Mouse (Mus musculus) C2C12 (cell line): ENCODE results near the gene Pramel6. TPM values are rescaled to one million over a fixed set of nuclear protein-coding genes. Genes with fewer than 3 reads are reported as not detected.

Experiments used
- H3K27me3 ChIP-seq: one replicate; pipeline ENCODE4 v1.6.1; 2011; ENCODE audit not compliant: control insufficient read depth, insufficient read depth, insufficient read length
- H3K36me3 ChIP-seq: one replicate; pipeline ENCODE4 v1.6.1; 2011; ENCODE audit not compliant: control insufficient read depth, insufficient read depth
- H3K4me3 ChIP-seq: one replicate; pipeline ENCODE4 v1.5.1; 2011; ENCODE audit warnings: mild to moderate bottlenecking, control low read depth; ENCODE audit not compliant: poor library complexity, insufficient read depth, severe bottlenecking
- H3K79me2 ChIP-seq: one replicate; pipeline ENCODE4 v1.6.1; 2011; ENCODE audit not compliant: control insufficient read depth, insufficient read depth
- H3K79me3 ChIP-seq: one replicate; pipeline ENCODE4 v1.6.1; 2011; ENCODE audit warnings: low read depth, control low read depth
- H3ac ChIP-seq: one replicate; pipeline ENCODE3; 2011; ENCODE audit warnings: low read depth; ENCODE audit not compliant: control insufficient read depth, insufficient read length
- CEBPB ChIP-seq: IDR thresholded peaks from one replicate; pipeline ENCODE4 v1.6.1; 2011; ENCODE audit warnings: low read depth, mild to moderate bottlenecking, control low read depth, moderate library complexity
- CTCF ChIP-seq: IDR thresholded peaks from one replicate; pipeline ENCODE4 v1.5.1; 2011; ENCODE audit not compliant: control insufficient read depth, insufficient read depth, insufficient read length
- FOSL1 ChIP-seq: IDR thresholded peaks from one replicate; pipeline ENCODE4 v1.8.0; 2011; ENCODE audit warnings: mild to moderate bottlenecking, low read length; ENCODE audit not compliant: poor library complexity, insufficient read depth, severe bottlenecking
- MAX ChIP-seq: IDR thresholded peaks from one replicate; pipeline ENCODE4 v1.6.1; 2011; ENCODE audit warnings: mild to moderate bottlenecking, control low read depth
- MYOD1 ChIP-seq: IDR thresholded peaks from one replicate; pipeline ENCODE4 v1.6.1; 2011; ENCODE audit warnings: low read depth; ENCODE audit not compliant: control insufficient read depth, insufficient read length
- MYOG ChIP-seq: IDR thresholded peaks from one replicate; pipeline ENCODE4 v1.6.1; 2011; ENCODE audit not compliant: control insufficient read depth, insufficient read length; ENCODE audit errors: extremely low read depth
- USF1 ChIP-seq: IDR thresholded peaks from one replicate; pipeline ENCODE4 v1.6.1; 2011; ENCODE audit warnings: low read depth, mild to moderate bottlenecking, control low read depth, moderate library complexity
- polyA plus RNA-seq: library from polyadenylated mRNA; unstranded; fragments of >200 nt; fragmentation: generic; extraction: Trizol; gene quantifications from one replicate; pipeline ENCODE4 v1.2.1, GENCODE M21; 2012; ENCODE audit warnings: missing spikeins

The Pramel6 gene
- polyA plus RNA-seq, 1 experiment: not detected

DNA sequence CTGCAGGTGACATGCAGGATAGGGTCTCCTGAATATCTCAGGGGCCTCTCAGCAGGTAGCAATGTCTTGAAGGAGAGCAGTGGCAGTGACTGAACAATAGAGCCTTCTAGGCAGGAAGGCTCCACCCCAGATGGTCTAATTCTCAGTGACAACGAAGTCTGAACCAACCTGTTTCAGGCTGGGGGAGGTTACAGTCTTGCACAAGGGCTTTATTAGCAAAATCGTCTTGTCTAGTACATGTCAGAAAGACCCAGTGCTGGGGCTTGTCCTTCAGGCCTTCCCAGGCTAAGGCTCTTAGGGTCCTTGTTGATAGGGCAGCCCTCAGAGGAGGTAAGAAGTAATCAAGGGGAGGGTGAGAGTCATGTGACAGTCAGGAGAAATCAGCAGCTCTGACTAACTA lies 28.5 kb downstream of the Pramel6 start:
- Histone ChIP-seq H3K79me2 (no peaks in the 10 kb centered on the region), H3K27me3 (no peaks in the 10 kb centered on the region), H3K36me3 (no peaks in the 10 kb centered on the region), H3K4me3 (no peak overlapping the region), H3ac (no peak overlapping the region), H3K79me3 (no peaks in the 10 kb centered on the region)
- TF ChIP-seq MAX (no peak), MYOG (no peak), CTCF (no peak), USF1 (no peak), MYOD1 (no peak), CEBPB (no peak), FOSL1 (no peak)

DNA sequence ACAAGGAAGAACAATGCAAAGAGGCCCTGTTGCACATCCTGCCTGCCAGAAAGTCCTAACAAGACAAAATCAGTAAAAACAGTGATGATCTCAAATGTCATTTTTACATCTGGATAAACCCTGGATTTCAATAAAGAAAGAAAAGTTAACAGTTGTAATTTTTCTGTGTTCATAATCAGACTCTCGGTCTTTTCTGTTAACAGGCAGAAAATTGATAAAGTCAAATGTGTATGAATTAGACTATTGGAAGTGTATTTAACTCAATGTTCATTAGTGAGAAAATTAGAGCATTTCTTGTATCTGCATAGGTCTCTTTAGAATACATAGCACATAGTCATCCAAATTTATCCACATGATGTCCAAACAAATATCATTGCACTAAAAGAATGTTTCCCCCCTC lies 39.1 kb downstream of the Pramel6 start, which contains the start of gene Olfr1128:
Olfr1128 (minus strand) TSS at position 101 of the 400 bp plus-strand sequence.
- Histone ChIP-seq H3K79me2 (no peaks in the 10 kb centered on the region), H3K4me3 (no peak within 1 kb of the TSS), H3K36me3 (no peaks in the 10 kb centered on the region), H3ac (no peak within 1 kb of the TSS), H3K27me3 (no peaks in the 10 kb centered on the region), H3K79me3 (no peaks in the 10 kb centered on the region)
- TF ChIP-seq CEBPB (no peak), CTCF (no peak), USF1 (no peak), MYOG (no peak), MYOD1 (no peak), FOSL1 (no peak), MAX (no peak)

Other genes with a start within 250 kb of the Pramel6 start
- not detected for gene Olfr1116, start 239.0 kb upstream of the Pramel6 start, polyA plus RNA-seq
- not detected for gene Olfr1118, start 199.0 kb upstream of the Pramel6 start, polyA plus RNA-seq
- gene Olfr1120, start 151.8 kb upstream of the Pramel6 start, polyA plus RNA-seq: not detected
- not detected for gene Olfr1121, start 136.7 kb upstream of the Pramel6 start, polyA plus RNA-seq
- gene Olfr1122, start 120.7 kb upstream of the Pramel6 start, polyA plus RNA-seq: not detected
- not detected for gene Olfr1123, start 89.9 kb upstream of the Pramel6 start, polyA plus RNA-seq
- gene Olfr1124, start 76.3 kb upstream of the Pramel6 start, polyA plus RNA-seq: not detected
- not detected for gene Olfr1126, start 52.6 kb upstream of the Pramel6 start, polyA plus RNA-seq
- not detected for gene Pramel7, start 9.5 kb upstream of the Pramel6 start, polyA plus RNA-seq
- not detected for gene Olfr153, start 25.2 kb downstream of the Pramel6 start, polyA plus RNA-seq
- gene Olfr1128, start 39.0 kb downstream of the Pramel6 start, polyA plus RNA-seq: not detected
- not detected for gene Olfr1129, start 67.3 kb downstream of the Pramel6 start, polyA plus RNA-seq
- gene Olfr1130, start 99.6 kb downstream of the Pramel6 start, polyA plus RNA-seq: not detected
- gene Olfr1131, start 120.5 kb downstream of the Pramel6 start, polyA plus RNA-seq: not detected
- gene Olfr1132, start 131.0 kb downstream of the Pramel6 start, polyA plus RNA-seq: not detected
- gene Olfr1133, start 140.8 kb downstream of the Pramel6 start, polyA plus RNA-seq: not detected
- gene Olfr1134, start 151.9 kb downstream of the Pramel6 start, polyA plus RNA-seq: not detected
- not detected for gene Olfr1135, start 167.1 kb downstream of the Pramel6 start, polyA plus RNA-seq
- gene Olfr1136, start 187.4 kb downstream of the Pramel6 start, polyA plus RNA-seq: not detected
- not detected for gene Olfr1137, start 206.6 kb downstream of the Pramel6 start, polyA plus RNA-seq
- not detected for gene Olfr1138, start 233.4 kb downstream of the Pramel6 start, polyA plus RNA-seq
- gene Olfr1140, start 237.2 kb downstream of the Pramel6 start, polyA plus RNA-seq: not detected
- gene Olfr1141, start 247.4 kb downstream of the Pramel6 start, polyA plus RNA-seq: not detected